Mouse (Mus musculus): ENCODE results near the gene Lmod1. TPM values are rescaled to one million over a fixed set of nuclear protein-coding genes. Genes with fewer than 3 reads are reported as not detected.

The Lmod1 gene
- polyA plus RNA-seq, 1 experiment from 2014 or later, result 0.46 TPM

Other genes with a start within 250 kb of the Lmod1 start
- gene Lgr6, start 219.5 kb upstream of the Lmod1 start, polyA plus RNA-seq (2015; fragmentation: Nextera tagmentation; extraction: Ambion mirVana), result 7.8 and 9.3 TPM in 2 replicates
- 4.3 and 4.5 TPM in 2 replicates for gene Ptpn7, start 192.1 kb upstream of the Lmod1 start, polyA plus RNA-seq (2015; fragmentation: Nextera tagmentation; extraction: Ambion mirVana)
- gene Arl8a, start 178.0 kb upstream of the Lmod1 start, polyA plus RNA-seq (2015; fragmentation: Nextera tagmentation; extraction: Ambion mirVana), result 59.2 and 59.8 TPM in 2 replicates
- 0.15 TPM in 1 of 2 replicates, not detected in the other for gene Gpr37l1, start 157.1 kb upstream of the Lmod1 start, polyA plus RNA-seq (2015; fragmentation: Nextera tagmentation; extraction: Ambion mirVana)
- 14.3 and 14.9 TPM in 2 replicates for gene Elf3, start 66.2 kb upstream of the Lmod1 start, polyA plus RNA-seq (2015; fragmentation: Nextera tagmentation; extraction: Ambion mirVana)
- 84.7 and 86.3 TPM in 2 replicates for gene Rnpep, start 40.7 kb upstream of the Lmod1 start, polyA plus RNA-seq (2015; fragmentation: Nextera tagmentation; extraction: Ambion mirVana)
- 186 and 190 TPM in 2 replicates for gene Timm17a, start 11.0 kb upstream of the Lmod1 start, polyA plus RNA-seq (2015; fragmentation: Nextera tagmentation; extraction: Ambion mirVana)
- 31.9 and 40.1 TPM in 2 replicates for gene Shisa4, start 50.4 kb downstream of the Lmod1 start, polyA plus RNA-seq (2015; fragmentation: Nextera tagmentation; extraction: Ambion mirVana)
- 102 and 113 TPM in 2 replicates for gene Ipo9, start 105.7 kb downstream of the Lmod1 start, polyA plus RNA-seq (2015; fragmentation: Nextera tagmentation; extraction: Ambion mirVana)

Measured in limb, embryonic 15.5 days (tissue).